Mouse (Mus musculus) bone marrow macrophage, adult 2 months (primary cell): Measurements from ENCODE around the gene Xpnpep1. TPM values are rescaled to one million over a fixed set of nuclear protein-coding genes. Genes with fewer than 3 reads are reported as not detected.

ENCODE experiments used
- H3K27ac ChIP-seq: 2 replicates; pipeline ENCODE4 v1.5.1; 2012; ENCODE audit warnings: low read depth, low read length; ENCODE audit not compliant: insufficient read depth
- H3K4me1 ChIP-seq: 2 replicates; pipeline ENCODE4 v1.6.1; 2012; ENCODE audit warnings: low read length; ENCODE audit not compliant: control insufficient read depth, insufficient read depth
- H3K4me3 ChIP-seq: 2 replicates; pipeline ENCODE4 v1.5.1; 2012; ENCODE audit warnings: mild to moderate bottlenecking, low read length, moderate library complexity; ENCODE audit not compliant: insufficient read depth
- CTCF ChIP-seq: IDR thresholded peaks from 2 replicates; pipeline ENCODE4 v1.5.1; 2012; ENCODE audit warnings: low read depth, mild to moderate bottlenecking, low read length, moderate library complexity
- POLR2A ChIP-seq: IDR thresholded peaks from 2 replicates; pipeline ENCODE4 v1.6.1; 2012; ENCODE audit warnings: mild to moderate bottlenecking, low read depth, low read length, borderline replicate concordance
- polyA plus RNA-seq: library from polyadenylated mRNA; stranded (reverse); fragments of >200 nt; gene quantifications from 2 replicates; pipeline ENCODE4 v1.2.4, GENCODE M21; 2012; ENCODE audit not compliant: missing spikeins, insufficient read depth, insufficient read length

Gene Xpnpep1
- polyA plus RNA-seq, 1 experiment, result 39.9 TPM

DNA sequence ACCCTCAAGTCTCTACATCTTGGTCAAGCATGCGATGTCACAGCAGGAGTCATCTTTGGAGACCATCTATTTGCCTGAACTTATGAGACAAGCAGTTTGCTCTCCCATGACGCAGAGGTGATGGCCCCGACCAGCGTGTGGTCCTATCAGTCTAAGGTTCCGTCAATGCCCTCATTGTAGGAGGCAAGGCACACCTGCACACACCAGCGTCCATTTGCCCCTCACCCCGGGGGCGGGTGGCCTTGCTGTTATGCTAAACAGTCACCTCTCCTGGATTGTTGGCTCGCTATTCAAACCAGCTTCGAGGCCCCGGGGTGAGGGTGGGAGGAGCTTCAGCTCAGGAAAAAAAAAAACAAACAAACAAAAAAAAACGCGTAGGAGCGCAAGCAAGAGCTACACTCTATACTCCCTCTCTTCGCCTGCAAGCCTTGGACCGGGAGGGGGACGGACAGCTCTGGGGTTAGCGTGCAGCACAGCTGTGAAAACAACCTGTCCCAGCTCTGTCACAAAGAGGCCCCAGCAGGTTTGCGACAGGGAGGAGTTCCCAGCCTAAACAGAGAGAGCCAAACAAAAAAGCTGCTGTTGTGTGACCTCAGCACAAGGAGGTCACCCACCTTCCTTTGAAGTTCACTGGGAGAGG lies 12.1 kb upstream of the Xpnpep1 start:
- no peak overlapping the region for H3K4me3 ChIP-seq
- no peak overlapping the region for H3K27ac ChIP-seq
- TF ChIP-seq CTCF (no peak), POLR2A (no peak)
- H3K4me1 ChIP-seq, result peaks cover 4% of the 10 kb centered on the region

DNA sequence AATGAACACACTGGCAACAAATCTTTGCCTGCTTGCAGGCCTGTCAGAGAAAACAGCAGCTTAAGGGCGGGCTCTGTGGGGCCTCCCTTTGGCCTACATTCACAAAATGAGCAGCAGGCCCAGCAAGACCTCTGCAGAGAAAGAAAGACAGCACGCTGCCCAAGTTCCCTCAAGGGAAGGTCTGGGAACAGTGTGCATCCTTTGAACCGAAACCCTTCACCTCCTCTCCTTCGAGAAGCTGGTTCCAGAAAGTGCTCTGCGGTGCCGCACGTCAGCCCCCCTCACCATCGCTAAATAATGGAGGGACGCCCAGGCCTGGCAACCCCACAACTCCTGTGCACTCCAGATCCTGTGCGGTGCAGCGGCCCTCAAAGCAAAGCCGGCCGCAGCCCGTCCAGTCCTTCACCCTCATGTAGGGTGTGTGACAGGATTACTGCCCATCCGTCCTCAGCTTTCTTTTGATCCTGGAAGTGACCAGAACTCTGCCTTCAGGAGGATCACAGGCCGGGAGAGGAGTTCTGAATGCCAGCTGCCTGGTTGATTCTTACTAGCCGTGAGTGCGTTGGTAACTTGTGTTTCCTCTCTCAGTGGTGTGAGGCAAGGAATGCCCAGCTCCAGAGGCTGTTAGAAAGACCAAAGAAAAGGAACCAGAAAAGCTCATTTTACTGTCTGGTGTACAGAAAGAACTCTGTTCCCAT lies 11.4 kb upstream of the Xpnpep1 start:
- Histone ChIP-seq H3K4me3 (no peak overlapping the region), H3K27ac (no peak overlapping the region), H3K4me1 (peaks cover 6% of the 10 kb centered on the region)
- TF ChIP-seq POLR2A, result no peak
- TF ChIP-seq CTCF, result no peak

DNA sequence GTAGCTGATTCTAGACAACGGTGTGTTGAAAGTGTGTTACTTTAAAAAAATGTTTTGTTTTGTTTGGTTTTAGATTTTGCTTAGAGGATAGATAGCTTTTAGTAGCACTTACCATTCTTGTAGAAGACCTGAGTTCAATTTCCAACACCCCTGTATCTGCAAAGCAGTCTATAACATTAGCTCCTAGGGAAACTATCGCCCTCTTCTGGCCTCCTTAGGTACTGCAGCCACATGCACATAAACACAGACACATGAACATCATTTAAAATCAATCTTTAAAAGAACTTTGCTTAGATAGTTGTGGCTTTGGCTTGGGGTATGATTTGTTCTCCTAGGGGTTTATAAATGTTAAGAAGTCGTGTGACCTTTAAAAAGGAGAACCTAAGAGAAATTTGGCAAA lies 10.1 kb upstream of the Xpnpep1 start:
- Histone ChIP-seq H3K4me1 (peaks cover 6% of the 10 kb centered on the region), H3K27ac (no peak overlapping the region), H3K4me3 (no peak overlapping the region)
- TF ChIP-seq POLR2A (no peak), CTCF (no peak)

DNA sequence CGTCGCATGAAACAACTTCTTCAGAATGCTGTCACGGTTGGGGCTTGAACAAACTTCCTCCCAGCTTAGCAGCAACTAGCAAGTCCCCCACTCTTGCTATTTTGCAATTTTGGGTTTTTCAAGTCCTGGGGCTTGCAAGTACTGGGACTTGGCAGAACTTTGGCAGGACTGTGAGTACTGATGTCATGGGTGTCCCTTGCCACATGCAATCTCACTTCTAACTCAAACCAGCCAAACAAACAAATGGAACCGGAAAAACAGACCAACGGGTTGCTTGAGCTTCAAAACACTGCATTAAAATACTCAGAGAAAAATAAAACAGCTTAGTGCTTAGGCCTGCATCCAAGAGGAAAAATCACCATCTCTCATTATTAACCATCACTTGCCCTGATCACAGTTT lies 7.2 kb upstream of the Xpnpep1 start:
- no peak for TF ChIP-seq POLR2A
- no peak for TF ChIP-seq CTCF

DNA sequence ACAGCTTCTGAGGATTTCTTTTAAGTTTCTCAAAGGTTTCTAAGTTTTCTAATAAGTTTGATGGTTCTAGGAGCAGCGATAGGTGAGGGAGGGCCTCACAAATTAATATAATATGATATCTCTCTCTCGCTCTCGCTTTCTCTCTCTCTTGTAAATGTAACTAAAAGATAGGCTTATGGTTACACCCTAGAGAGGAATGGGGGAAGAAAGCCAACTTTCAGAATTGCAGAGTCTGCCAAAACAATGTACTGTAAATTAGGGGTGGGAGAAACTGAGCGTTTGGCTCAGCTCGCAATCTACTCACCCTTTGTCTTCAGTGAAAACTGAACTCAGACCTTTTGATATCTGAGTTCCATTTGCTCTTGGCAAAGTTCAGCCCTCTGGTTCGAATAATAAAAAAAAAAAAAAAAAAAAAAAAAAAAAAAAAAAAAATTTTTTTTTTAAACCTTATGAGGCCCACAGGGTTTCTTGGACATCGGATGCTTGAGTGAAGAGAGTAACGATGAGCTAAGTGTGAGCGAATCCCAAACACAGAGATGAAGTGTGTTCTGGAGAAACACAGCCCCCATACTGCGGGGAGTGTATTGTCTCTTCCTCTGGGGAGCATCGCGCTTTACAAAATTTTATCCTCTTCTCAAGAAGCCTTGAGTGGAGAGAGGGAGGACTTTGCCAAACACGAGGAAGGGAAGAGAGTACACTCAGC lies 3.6 kb upstream of the Xpnpep1 start:
- H3K27ac ChIP-seq, result no peak overlapping the region
- peaks cover 10% of the 10 kb centered on the region for H3K4me1 ChIP-seq
- no peak overlapping the region for H3K4me3 ChIP-seq
- TF ChIP-seq CTCF (no peak), POLR2A (no peak)

More for the DNA sequence above, 7.2 kb upstream of the Xpnpep1 start:
- H3K27ac ChIP-seq, result no peak overlapping the region
- peaks cover 6% of the 10 kb centered on the region for H3K4me1 ChIP-seq
- no peak overlapping the region for H3K4me3 ChIP-seq

DNA sequence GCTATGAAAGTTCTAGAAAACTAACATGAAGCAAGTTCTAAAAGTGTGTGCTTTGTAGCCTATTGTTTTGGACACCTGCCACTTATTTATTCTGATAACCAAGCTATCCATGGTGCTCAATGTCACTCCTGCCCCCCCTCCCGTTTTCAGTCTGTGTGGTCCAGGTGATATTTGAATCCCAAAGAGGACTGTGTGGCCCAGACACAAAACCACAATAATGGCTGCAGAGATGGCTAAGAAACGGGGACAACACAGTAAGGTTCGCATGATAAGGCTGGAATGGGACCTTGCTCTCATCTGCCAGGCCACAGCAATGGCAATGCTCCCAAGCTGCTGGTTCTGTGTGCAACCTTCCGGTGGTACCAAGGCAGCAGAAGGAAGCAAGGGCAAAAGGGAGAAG lies 1.6 kb upstream of the Xpnpep1 start:
- TF ChIP-seq POLR2A (no peak), CTCF (no peak)
- Histone ChIP-seq H3K4me1 (peaks cover 13% of the 10 kb centered on the region), H3K4me3 (no peak overlapping the region)

DNA sequence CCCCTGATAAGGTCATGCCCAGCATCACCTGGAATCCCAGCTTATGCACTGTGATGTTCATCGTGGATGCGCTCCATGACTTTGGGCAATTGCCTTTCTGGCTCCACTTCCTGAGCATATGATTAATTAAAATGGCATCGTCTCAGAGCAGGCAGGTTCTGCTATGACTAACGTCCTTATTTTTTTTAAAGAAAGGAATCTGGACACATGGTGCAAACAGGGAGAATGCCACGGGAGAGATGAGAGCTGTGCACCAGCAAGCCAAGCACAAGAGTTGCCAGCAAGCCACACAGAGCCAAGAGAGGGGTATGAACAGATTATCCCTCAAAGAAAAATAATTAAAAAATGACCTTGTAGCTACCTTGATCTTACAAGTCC lies 1.1 kb upstream of the Xpnpep1 start:
- Histone ChIP-seq H3K4me3 (no peak overlapping the region), H3K4me1 (peaks cover 13% of the 10 kb centered on the region), H3K27ac (no peak overlapping the region)
- no peak for TF ChIP-seq POLR2A
- TF ChIP-seq CTCF, result no peak

More for the DNA sequence above, 1.6 kb upstream of the Xpnpep1 start:
- no peak overlapping the region for H3K27ac ChIP-seq

DNA sequence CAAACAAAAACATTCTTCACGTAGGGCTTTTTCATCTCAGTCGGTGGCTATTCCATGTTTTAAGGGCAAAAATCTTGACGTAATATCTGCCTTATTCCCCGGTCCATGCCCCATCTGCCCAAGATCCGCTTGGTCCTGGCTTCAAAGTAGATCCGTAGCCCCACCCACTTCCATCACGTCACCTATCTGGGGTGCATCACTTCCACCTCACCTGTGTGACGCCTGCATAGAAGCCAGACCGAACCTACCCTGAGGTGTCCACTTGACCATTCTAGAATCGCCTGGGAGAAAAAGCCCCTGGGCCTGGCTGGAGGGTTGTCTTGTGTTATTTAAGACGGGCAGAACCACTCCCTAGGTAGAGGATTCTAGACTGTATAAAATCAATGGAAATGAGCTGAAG lies 924 bp downstream of the Xpnpep1 start:
- no peak for TF ChIP-seq POLR2A
- TF ChIP-seq CTCF, result no peak
- H3K4me3 ChIP-seq, result peak overlapping the region; percentile 36; the same call in 1 of the 2 replicates
- peaks cover 13% of the 10 kb centered on the region for H3K4me1 ChIP-seq
- H3K27ac ChIP-seq, result peak overlapping the region; percentile 34

DNA sequence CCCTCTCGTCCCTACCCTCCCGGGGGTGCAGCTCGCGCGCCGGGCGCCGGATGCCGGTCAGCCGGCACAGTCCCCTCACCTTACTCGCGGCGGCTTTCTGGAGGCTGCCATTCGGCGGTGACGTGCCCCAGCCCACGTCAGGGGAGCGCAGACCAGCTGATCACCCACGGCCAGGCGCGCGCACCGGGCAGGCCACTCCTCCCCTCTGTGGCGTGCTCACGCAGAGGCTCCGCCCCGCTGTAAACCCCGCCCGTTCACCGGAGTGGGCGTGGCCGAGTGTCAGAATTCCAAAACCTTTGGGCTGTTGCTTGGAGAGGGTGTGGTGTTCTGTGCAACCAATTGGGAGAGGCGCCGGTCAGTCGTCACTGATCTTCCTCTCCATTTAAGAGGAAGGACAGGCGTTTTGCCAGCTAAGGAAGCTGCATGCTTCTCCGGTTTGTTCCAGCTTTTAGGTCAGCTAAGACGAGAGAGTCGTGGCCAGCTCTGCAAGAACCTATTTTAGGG lies 1.5 kb downstream of the Xpnpep1 start:
- H3K27ac ChIP-seq, result peak overlapping the region; percentile 41

More for the DNA sequence above, 1.5 kb downstream of the Xpnpep1 start:
- TF ChIP-seq POLR2A, result peak; percentile 96
- TF ChIP-seq CTCF, result no peak
- Histone ChIP-seq H3K4me1 (peaks cover 13% of the 10 kb centered on the region), H3K4me3 (peak overlapping the region; percentile 78)
